Mouse (Mus musculus) heart, adult 11 months (tissue): Measurements from ENCODE around the gene Ccdc107.
"Not testable (repeated sequence)": the region's sequence is repeated elsewhere in the genome, so short reads cannot be mapped to it uniquely, and the experiment has no call there.

Source experiments
- DNase-seq: peaks from one replicate; pipeline ENCODE4 v3.0.0; 2022

The Ccdc107 gene

DNA sequence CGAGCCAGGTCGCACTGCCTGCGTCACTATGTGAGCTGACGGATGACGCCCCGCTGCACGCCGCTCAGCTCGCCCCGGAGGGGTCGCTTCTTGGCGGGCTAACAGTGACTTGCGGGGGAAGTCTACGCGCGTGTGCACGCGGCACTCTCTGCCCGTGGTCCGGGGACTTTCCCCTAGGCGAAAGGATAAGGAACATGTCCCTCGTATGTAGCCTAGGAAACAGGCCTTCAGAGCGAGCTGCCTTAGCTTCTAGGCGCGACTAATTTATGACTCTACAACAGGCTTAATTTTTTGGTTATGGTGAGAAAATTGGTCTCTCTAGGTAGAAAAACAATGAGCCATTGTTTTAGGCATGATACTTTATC lies at the start of gene Ccdc107:
Ccdc107 (plus strand) TSS at position 80 of the 365 bp plus-strand sequence.
- peak; percentile 100 for DNase-seq

DNA sequence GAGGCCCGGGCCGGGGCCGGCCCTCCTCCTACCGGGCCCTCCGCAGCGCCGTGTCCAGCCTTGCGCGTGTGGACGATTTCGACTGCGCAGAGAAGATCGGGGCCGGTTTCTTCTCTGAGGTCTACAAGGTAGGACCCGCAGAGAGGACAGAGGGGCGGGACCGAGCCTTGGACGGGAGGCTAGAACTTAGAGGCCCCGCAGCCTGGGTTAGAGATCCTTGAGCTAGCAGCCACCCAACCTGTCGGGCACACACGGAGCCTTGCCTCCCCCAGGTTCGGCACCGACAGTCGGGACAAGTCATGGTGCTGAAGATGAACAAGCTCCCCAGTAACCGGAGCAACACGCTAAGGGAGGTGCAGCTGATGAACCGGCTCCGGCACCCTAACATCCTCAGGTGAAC lies 49.2 kb upstream of the Ccdc107 start:
- peak; percentile 93 for DNase-seq

DNA sequence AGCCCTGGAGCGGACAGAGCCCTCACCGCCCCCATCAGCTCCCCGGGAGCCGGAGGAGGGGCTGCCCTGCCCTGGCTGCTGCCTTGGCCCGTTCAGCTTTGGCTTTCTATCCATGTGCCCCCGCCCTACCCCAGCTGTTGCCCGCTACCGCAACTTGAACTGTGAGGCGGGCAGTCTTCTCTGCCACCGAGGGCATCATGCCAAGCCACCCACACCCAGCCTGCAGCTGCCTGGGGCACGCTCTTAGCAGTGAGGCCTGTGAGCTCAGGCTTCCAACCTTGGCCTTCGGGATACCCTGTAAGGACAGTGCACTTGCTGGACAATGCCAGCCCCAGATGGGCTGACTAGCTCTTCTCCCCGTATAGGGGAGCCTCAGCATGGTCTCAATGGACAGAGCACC lies 45.4 kb upstream of the Ccdc107 start:
- DNase-seq: peak; percentile 97

DNA sequence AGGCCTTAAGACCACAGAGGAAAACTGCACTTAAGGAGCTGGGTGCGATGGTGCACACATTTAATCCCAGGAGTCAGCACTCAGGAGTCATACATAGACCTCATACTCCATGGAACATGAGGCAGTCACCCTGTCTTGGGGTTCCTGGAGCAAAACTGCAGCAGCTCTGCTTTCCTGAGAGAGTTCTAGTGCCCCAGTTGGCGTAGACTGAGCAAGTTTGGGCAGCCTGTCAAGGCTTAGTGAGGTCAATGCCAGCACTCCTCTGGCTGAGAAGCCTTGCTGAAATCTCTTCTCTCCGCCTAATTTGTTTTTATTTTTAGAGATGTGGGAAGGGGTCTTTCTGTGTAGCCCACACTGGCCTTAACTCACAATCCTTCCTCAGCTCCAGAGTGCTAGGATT lies 44.1 kb upstream of the Ccdc107 start:
- DNase-seq: no peak

DNA sequence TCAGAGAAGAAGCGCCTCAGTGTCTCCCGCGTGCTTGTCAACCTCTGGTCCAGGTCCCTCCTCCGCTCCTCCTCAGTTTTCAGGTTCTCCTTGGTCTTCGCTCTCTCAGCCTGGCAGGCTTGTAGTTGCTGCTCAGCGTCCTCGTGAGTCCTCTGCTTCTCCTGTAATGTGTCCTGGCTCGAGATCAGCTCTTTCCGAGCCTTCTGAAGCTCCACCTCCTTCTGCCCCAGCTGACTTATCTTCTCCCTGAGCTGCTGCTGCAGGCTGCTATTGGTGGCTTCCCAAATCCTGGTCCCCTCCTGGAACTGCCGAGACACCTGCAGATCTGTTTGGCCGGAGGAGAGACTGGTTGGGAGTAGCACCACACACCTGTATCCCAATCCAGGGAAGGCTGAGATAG lies 40.4 kb upstream of the Ccdc107 start:
- DNase-seq: peak; percentile 92

DNA sequence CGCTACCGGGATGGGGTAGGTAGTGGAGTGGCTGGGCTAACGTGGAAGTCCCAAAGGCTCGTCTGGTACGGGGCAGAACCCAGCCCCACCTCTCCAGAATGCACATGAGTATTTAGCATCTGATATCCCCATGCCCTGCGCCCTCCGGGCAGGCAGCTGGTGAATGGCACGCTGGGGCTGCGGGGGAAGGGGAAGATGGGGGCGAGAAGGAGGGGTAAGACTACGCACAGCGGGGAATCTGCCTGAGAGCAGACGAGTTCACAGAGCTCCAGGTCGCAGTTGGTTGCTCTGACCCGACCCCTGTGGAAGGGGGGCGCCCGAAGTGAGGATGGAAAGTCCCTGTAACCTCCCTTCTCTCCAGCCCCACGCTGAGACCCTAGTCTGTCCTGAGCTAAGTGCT lies 39.3 kb upstream of the Ccdc107 start:
- no peak for DNase-seq

DNA sequence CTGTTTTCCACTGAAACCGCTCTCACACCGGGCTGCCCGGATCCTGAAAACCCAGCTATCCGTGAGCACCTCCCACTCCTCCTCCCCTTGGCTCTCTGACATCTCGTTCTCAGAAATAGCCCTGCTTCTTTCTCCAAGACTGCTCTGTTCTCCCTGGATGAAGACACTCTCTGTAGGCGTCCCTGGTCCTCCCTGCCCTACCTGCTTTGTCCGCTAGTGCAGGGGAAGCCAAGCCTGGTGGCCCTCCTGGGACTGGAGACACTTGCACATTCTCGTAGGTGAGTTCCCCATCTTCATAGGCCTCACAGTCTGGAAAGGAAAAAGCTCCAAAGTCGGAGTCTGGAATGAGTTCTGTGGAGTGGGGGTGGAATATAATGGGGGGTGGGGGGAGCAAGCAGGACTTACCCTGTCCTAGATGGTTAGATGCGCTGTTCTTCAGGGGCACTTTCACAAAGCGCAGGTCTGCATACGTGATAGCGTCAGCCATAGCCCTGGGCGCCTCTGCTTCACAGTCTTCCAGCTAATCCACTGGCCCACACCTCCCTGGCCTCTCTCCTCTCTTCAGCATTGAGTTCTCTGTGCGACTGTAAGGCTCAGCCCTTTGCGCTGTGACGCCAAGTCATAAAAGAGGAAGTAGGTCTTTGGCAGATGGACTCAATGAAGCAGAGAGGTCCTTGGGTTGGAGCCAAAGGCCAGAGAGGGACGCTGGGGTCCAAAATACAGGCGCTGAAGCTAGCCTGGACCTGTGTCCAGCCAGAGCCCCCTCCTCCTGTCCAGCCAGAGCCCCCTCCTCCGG lies 38.5 kb upstream of the Ccdc107 start, which contains the start of gene Cd72:
Cd72 (minus strand) TSS at position 588 of the 796 bp plus-strand sequence.
- DNase-seq: peak; percentile 94

DNA sequence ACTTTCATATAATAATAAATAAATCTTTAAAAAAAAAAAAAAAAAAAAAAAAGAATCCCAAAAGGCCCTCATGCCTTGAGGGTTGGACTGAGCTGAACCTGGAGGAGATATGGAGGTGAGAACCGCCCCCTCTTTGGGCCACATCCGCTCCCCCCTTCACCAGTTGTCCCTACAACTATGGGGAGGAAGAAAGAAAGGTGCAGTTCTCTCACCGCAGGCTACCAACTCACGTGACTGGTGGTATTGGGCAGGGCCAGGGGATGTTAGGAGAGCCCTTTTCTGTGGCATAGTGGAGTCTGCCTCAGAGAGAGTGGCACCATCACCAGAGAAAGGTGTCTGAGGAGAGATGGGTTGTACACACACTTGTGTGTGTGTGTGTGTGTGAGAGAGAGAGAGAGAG lies 36.2 kb upstream of the Ccdc107 start:
- DNase-seq: no peak

DNA sequence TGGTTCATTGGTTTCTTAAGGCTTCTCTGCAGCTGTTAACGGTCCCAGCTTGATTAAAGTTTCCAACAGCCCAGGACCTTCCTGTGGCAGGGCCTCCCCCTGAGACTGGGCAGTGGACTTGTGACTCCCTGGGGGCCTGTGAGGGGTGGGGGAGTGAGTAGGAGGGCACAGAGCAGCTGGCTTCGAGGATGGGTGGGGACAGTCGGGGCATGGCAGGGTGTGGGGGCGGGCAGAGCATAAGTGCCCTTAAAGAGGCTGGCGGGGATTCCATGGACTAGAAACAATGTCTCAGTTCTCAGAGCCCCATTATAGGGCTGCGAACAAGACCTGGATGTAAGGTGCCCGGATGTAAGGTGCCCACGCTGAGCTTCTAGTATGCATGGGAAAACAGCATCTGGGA lies 35.6 kb upstream of the Ccdc107 start:
- peak; percentile 88 for DNase-seq

DNA sequence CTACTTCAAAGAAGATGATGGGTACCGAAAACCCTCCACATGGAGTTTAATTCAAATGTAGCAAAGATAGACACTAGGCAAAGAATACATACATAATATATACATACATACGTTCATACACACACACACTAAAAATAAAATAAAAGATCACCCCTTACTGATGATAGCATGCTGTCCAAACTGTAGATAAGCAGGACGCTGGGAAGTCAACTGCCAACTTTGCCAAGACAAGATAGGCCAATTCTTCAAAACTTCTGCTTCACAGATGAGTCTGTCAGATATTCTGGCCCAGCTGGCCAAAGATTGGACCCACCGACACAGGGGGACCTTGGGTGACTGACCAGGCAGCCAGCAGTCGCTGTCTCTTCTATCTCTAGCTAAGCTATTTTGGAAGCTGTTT lies 29.6 kb upstream of the Ccdc107 start:
- DNase-seq: no peak

DNA sequence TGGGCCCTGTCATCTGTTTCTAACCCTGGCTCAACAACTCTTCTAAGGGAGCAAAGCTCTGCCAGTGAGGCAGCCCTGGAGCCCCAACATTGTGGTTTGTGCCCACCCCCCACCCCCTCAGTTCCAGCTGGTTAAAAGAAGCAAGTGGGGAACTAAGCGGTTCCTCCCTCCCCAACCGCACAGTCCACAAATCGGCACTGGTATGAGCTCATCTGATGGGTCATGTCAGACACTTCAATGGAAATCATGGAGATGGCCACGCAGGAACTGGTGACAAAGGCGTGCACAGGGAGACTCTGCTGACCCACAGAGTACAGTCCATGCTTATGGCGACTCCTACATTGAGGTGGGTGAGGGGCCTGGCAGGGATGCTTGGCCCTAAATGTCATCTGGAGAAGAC lies 26.8 kb upstream of the Ccdc107 start:
- DNase-seq: peak; percentile 91

DNA sequence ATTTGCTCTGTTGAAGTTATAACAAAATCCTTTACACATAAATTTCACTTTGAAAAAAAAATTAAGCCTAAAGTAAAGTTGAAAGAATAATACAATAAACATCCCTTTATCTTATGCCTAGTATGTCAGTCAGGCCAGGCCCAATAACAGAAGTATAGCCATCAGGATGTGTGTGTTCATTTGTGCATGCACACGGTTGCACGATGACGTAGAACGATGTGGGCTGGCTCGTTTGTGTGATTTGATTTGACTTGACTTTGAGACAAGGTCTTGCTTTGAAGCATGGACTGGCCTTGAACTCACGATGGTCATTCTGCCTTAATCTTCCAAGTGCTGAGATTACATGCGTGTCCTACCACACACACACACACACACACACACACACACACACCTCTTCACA lies 25.8 kb upstream of the Ccdc107 start:
- DNase-seq: no peak

DNA sequence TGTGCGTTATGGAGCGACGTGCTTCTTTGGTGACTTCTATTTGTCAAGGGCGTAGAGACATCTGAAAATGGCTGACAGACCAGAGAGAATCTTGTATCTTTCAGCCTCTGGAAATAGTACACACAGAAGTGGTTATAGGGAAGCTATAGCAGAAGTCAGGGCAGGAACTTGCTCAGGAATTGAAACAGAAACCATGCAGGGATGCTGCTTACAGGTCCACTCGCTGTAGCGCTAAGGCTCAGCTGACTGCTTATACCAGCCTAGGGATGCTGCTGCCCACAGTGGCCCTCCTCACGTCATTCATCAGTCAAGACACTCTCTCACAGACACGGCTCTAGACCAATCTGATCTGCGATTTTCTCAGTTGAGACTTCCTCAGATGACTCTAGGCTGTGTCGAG lies 22.4 kb upstream of the Ccdc107 start:
- peak; percentile 89 for DNase-seq

DNA sequence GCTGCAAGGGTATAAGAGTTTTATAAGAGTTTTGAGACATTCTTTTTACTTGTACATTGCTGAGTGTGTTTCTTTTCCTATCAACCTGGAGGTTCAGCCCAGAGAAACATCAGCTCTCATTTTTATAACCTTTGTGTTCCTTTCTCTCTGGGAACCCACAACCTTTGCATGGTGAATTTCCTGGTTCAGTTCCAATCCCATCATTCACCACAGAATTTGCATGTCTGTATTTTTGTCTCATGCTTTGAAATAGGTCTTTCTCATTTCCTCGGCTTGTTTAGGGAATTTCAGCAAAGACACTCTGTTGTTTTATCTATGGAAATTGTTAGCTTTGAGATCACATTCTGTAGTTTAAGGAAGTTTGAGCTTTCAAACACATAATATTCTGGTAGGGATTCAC lies 19.1 kb upstream of the Ccdc107 start:
- no peak for DNase-seq

DNA sequence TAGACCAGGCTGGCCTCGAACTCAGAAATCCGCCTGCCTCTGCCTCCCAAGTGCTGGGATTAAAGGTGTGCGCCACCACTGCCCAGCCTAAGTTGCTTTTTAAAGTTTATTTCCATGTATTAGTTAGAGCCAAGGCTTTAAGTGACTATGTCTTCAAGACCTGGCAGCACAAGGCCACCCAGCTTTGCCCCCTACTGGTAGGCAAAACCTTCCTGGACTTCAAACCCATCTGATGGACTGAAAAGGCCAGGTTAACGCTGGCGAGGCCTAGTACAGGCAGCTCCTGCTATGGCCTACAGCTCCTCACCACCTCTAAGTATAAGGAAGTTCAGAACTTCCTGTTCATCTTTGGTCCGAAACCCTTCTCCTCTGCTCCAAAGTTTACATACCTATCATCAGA lies 16.1 kb upstream of the Ccdc107 start:
- DNase-seq: no peak

DNA sequence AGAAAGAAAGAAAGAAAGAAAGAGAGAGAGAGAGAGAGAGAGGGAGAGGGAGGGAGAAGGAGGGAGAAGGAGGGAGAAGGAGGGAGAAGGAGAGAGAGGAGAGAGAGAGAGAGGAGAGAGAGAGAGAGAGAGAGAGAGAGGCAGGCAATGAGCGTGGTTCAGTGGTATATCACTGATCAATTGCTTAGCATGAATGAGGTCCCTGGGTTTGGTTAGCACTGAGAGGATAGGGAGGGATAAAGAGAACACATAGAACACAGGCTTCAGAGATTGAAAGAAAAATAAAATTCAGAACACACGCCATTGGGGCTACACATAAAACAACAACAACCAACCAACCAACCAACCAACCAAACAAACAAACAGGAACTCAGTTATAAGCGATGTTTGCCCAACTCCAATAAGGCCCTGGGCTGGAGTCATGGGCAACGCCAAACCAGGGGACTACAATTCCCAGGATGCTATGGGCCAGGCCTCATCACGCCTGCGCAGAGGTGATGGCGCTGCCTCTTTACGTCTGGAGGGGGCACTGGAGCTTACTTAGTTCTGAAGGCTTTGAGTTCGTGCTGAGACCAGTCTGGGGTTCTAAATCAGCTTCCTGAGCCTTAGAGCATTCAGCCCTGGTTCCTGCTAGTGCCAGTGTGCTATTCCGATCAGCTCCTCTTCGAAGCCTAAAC lies 14.7 kb upstream of the Ccdc107 start:
- DNase-seq: peak; percentile 98

DNA sequence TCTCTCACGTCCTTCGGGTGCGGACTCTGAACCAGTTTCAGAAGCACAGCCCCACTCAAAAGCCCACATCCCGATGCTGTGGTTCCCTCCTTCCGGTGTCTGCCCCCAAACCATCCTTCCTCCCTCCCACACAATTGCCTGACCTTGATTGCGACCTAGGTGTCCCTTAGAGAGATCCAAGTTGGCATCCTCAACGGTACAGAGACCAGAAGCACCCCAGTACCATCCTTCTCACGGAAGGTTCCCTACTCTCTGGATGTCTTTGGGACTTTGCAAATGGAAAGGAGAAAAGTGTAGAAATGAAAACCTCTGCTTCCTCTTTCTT lies 14.2 kb upstream of the Ccdc107 start:
- no peak for DNase-seq

DNA sequence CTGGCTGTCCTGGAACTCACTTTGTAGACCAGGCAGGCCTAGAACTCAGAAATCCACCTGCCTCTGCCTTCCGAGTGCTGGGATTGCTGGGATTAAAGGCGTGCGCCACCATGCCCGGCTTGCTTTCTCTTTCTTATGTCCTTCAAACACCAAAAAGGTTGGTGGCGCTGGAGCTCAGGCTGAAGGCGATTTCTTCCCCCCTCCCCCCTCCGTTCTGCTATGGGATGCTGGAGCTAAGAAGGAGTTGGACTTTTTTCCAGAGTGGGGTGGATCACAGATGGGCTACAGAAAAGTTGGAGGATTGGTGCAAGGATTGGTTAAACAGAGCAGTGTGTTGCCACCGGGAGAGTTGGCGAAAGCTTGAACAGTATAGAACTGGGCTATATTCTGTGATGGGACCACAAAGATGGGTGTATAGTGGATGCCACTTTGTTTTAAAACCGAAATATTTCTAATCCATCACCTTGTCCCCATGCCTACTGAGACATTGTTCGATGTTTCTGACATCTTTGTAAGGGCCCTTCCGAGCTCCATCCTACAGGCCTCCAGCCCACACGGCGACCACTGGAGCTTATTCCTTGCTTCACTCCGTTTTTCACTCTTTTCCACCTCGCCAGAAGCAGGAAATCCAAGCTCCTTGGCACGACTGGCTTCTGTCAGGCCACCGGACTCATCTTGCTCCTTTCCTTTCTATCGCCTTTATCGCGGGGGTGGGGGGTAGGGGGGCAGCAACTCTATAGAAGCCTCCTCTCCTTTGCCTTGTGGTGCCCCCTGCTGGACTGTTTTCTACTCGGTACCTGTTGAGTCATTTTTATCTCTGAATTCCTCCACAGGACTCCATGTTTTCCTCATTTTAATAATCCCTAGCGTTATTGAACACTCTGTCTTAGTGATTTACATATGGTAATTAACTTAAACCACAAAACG lies 13.5 kb upstream of the Ccdc107 start:
- peak; percentile 91 for DNase-seq

DNA sequence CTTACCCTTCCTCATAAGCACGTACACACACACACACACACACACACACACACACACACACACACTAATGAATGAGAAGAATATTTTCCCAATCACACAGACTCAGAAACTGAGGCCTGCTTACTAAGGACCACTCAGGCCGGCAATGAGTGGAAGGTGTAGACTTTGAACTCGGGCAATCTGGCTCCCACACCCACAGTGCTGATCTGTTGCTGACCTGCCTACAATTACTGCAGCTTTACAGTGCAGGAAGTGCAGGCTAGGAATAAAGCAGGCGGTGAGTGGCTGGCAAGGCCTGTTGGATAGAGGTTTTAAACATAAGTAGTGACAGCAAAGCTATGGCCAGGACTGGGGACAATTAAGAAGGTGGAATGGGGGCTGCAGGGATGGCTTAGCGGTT lies 11.7 kb upstream of the Ccdc107 start:
- no peak for DNase-seq

DNA sequence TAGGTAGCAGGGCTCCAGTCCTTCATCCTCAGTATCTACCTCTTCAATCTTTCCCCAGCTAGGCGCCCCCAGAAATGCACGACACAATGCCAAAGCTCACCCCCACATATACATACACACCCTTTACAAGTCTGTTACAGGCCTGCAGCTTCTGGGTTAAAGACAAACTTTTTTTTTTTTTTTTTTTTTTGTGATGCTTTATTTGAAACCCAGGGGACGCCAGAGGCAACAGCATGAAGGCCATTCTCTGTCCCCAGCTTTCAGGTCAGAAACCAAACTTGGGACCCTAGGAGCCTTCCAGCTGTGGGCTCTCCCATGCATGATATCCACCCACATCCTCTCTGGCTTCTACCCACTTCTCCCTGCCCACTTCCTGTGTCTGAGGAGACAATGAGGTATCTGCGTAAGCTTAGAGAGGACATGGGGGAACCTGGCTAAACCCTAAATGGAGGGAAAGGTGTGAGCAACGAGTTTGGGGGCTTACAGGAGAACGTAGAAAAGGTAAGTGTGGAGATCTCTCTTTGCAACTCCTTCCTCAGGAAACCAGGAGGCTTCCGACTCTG lies 10.7 kb upstream of the Ccdc107 start:
- DNase-seq: peak; percentile 87

DNA sequence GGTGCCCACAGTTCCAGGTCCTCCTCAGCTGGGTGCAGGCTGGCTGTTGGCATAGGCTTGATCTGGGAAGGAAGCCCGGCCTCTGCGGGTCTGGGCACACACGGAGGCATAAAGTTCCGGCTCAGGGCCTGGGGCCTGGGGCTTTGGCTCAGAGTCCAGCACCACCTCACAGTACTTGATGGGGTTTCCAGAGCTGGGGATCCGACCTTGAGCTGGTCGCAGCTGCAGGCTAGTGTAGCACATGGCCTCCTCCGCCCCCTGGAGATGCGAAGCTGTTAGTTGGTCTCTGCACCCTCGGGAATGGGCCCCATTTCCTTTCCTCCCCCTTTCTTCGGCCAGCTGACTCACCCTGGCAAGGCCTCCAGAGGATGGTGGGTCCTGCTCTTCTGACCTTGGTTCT lies 10.1 kb upstream of the Ccdc107 start:
- DNase-seq: peak; percentile 89

DNA sequence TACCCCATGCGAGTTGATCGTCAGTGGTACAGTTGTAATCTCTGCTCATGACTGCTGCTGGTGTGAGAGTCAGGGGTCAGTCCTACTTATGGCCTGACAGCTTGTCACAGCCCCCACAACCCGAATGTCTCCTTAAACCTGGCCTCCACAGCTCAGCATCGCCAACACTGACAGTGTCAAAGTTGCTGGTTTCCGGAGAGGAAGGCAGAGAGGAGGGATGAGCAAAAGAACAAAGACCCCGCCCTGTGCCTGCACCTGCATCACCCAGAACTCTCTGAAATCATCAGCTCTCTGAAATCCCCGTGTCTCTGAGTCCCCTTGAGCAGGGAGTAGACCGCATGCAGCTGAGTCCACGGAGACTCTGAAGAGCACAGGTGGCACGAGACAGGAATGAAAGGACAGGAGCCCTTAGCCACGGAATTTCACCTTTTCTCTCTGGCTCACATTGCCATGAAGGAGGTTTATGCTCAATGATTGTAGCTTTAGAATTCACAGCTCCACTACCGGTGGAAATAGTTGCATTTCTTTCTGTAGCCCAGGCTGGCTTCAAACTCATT lies 9.1 kb upstream of the Ccdc107 start, which contains the start of gene Sit1:
Sit1 (minus strand) TSS at position 200 of the 557 bp plus-strand sequence.
- DNase-seq: no peak

DNA sequence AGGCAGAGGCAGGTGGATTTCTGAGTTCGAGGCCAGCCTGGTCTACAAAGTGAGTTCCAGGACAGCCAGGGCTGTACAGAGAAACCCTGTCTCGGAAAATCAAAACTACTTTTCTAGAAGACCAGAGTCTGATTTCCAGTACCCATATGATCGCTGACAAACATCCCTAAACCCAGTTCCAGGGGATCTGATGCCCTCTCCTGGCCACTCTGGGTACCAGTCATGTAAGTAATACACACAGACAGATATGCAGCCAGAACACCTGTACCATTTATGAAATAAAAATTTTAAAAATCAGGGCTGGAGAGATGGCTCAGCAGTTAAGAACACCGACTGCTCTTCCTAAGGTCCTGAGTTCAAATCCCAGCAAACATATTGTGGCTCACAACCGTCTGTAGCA lies 7.0 kb upstream of the Ccdc107 start:
- DNase-seq: not testable (repeated sequence)
